Mouse (Mus musculus) right cerebral cortex, adult 18-20 months (tissue): Measurements from ENCODE around the gene Art3.

ENCODE experiments used
- DNase-seq: peaks from one replicate; pipeline ENCODE4 v3.0.0; 2022; ENCODE audit warnings: mixed read lengths

Art3 gene

GRCm38 (mm10) chr5:92382349-92382679 is 50.7 kb downstream of the Art3 start:
- no peak for DNase-seq

GRCm38 (mm10) chr5:92383747-92384146 is 52.1 kb downstream of the Art3 start:
- DNase-seq: no peak

DNA sequence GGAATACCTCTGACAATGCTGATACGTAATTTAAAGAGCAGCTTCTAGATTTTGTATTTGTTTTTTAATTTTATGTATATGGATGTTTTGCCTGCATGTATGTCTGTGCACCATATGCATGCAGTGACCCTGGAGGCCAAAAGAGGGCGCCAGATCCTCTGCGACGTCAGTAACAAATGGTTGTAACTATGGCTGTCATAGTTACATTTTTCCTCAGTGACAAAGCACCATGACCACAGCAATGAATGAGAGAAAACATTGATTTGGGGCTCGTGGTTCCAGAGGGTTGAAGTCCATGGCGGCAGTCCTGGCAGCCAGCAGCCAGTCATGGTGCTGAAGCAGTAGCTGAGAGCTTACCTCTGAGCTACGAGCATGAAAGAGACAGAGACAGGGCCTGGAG is 53.2 kb downstream of the Art3 start:
- no peak for DNase-seq

DNA sequence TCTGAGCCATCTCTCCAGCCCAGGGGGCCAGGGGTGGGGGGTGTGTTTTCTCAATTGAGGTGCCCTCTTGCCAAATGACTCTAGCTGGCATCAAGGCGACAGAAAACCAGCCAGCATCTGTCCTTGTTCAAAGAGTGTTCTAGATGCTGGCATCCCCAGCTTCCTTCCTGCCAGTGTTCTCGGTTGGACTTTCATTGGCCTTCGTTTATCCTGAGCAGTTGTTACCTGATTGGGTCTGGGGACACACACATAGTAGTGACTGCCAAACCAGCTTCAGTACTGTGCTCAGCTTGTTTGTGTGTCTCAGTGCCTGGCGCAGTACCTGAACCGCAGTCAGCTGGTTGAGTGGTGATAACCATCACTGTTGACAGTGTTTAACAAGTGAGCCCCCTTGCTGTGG is 54.5 kb downstream of the Art3 start:
- DNase-seq: no peak

- DNase-seq: no peak
These were observed 55.0 kb downstream of the Art3 start for GRCm38 (mm10) chr5:92386643-92387042.

DNA sequence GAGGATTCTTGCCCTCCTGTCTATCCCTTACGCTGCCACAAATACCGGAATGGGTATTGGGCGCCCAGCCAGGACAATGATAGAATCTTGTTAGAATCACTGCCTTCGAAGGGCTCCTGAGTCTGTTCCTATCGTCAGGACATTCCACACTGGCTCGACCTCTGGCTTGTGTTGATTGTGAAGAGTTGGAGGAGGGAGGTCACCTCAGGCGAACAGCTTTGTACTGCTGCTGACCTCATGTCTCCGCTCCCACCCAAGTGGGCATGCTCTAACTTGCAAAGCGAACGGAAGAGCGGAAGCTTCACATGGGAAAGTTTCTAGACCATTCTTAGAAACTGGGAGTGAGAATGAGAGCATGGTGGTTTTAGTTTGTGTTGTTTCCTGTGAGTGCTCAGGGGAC is 55.8 kb downstream of the Art3 start:
- no peak for DNase-seq

- no peak for DNase-seq
These were observed 58.4 kb downstream of the Art3 start for GRCm38 (mm10) chr5:92389977-92390376.

- peak; percentile 30 for DNase-seq
These were observed 59.0 kb downstream of the Art3 start for GRCm38 (mm10) chr5:92390615-92391014.

GRCm38 (mm10) chr5:92392542-92392941 is 60.9 kb downstream of the Art3 start:
- DNase-seq: no peak

GRCm38 (mm10) chr5:92393863-92394262 is 62.2 kb downstream of the Art3 start:
- no peak for DNase-seq

DNA sequence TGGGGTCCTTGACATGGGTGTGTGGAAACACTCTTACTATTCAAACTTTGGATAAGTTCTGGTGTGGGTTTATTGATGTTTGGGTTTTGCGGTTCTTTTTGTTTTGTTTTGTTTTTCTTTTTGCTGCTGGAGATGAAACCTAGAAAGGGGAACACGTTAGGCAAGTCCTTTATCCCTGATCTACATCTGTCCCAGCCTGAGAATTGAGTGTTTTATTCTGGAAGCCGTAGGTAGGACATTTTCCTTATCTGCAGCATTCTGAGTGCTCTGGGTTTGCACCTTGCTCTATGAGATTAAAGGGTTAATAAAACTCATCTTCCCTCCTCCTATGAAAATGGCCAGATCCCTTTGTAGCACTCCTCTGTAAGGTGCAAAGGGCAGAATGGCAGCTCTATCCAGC is 64.1 kb downstream of the Art3 start:
- DNase-seq: no peak

- DNase-seq: no peak
These were observed 64.8 kb downstream of the Art3 start for GRCm38 (mm10) chr5:92396476-92396875.

DNA sequence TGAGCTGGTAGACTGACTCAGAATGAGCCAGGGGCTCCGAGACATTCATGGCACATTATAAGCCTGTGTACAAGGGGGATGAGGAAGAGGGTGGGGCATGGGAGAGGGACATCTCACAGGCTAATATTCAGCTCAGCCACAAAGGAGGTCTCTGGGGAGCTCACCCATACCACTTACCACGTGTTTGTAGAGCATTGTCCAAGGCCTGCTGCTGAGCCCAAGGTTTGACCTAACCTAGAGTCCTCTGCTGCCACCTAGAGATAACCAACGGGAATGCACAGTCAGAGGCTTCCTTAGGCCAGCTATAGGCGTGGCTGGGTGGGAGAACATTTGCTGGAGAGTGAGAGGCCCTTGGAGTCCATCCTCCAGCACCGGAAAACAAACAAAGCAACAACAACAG is 66.5 kb downstream of the Art3 start:
- peak; percentile 53 for DNase-seq

- no peak for DNase-seq
These were observed 71.2 kb downstream of the Art3 start for GRCm38 (mm10) chr5:92402816-92403215.

- DNase-seq: no peak
These were observed 72.2 kb downstream of the Art3 start for GRCm38 (mm10) chr5:92403562-92404399.

DNA sequence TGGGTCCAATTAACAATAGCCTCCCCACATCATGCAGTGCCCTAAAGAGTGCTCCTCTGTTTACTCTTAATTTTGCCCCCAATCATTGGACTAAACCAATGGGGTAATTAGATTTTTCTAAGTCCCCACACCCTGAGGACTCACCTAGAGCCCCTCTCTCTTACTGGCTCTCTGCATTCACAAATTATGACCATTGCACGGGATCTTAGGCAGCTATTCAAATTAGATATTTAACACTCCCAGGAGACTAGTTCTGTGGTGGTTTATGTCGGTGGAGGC is 72.7 kb downstream of the Art3 start:
- no peak for DNase-seq

DNA sequence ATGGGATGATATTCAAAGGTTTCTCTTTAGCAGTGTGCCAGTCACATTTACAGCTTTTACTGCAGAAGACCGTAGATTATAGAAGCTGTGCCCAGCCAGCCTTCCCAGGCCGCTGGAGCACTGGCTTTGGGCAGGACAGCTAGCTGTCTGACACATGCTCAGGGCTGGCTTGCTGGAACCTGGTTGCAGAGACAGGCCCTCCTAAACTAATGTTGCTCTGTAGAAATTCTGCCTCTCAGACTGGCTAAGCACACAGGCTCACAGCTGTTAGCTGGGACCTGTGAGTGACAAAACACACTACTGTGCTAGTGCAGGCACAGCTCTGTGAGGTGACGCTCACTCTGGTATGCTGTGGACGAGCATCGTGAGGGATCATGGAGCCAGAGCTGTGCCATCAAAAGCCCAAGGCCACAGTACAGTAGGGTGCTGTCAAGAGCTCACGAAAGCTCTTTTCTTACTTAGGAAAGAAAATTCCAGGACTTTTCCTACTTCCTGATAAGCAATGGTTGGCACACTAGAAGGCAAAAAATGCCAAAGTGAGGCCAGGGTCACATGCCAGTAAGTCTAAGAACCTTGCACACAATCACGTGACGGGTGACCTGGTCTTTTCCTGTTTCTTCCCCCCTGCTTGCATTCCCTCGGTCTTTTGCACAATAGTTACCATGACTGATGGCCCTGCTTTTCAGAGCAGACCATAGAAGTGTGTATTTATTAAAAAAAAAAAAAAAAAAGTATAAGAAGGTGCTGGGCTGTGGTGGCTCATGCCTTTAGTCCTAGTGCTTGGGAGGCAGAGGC is 77.9 kb downstream of the Art3 start:
- no peak for DNase-seq

DNA sequence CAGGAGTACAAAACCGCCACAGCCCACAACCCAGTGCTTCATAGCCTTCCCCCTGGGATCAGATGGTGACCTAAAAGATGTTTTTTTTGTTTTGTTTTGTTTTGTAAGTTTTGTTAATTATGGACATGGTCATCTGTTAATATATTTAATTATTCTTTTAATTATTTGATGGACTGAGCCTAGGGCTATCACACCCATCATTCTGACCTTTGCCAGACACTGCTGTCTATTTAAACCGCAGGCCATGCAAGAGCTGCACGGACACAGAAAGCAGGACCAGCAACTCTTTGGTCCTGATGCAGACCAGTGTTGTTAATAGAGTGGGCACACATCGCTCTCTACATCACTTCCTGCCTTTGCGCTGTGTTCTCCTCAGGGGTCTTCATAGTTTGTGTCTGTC is 78.9 kb downstream of the Art3 start:
- DNase-seq: no peak

GRCm38 (mm10) chr5:92411461-92412140 is 80.0 kb downstream of the Art3 start:
- DNase-seq: no peak

GRCm38 (mm10) chr5:92413271-92413981 is 81.8 kb downstream of the Art3 start:
- no peak for DNase-seq

DNA sequence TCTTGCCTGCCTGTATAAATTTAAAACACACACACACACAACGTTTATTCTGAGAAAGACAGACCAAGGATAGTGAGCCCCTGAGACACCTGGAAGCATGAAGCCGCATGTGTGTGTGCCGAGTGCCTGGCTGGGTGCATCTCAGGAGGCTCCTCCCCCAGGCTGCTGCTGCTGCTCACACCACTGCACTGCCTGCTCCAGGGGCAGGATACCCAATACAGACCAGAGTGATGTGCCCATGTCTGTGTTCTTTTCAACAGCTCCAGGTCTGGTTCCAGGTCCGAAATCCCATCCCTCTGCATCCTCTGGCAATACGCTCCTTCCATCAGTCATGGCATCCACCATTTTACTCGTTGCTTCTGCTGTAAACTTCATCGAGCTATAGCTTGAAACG is 82.4 kb downstream of the Art3 start:
- DNase-seq: no peak

GRCm38 (mm10) chr5:92424126-92424525 is 92.5 kb downstream of the Art3 start:
- no peak for DNase-seq

GRCm38 (mm10) chr5:92430723-92431122 is 99.1 kb downstream of the Art3 start:
- DNase-seq: peak; percentile 13
